9 mouse cellular contexts compared by ENCODE assay signal in genomic region chr8:88621408-88621807, GRCm38 (mm10). TPM values are rescaled to one million over a fixed set of nuclear protein-coding genes. Genes with fewer than 3 reads are reported as not detected.
DNase-seq lines count a peak whose midpoint lies in the region; ATAC-seq and TF ChIP-seq lines count a peak whose summit lies in the region.
"Had no signal": no experiment of that assay in that cellular context is flagged by ENCODE, and none has a peak within 500 bp of the region (broad histone marks: within the 10 kb centered on the region; RNA-seq: fewer than 3 reads in every experiment).

No protein-coding gene starts in this region.

- H3K4me3 ChIP-seq in kidney, embryonic 14.5 days (ENCODE audit: low read length) = no peak overlapping the region
- H3K4me3 ChIP-seq in limb, embryonic 14.5 days (replicated peaks; ENCODE audit: low read length) = no peak overlapping the region
- no peak overlapping the region for H3K4me3 ChIP-seq in neural tube, embryonic 14.5 days (ENCODE audit: low read depth, low read length)
- H3K4me3 ChIP-seq: embryonic facial prominence, embryonic 12.5 days had no signal

- H3K4me2 ChIP-seq in kidney, embryonic 14.5 days (replicated peaks; ENCODE audit: low read depth, low read length) = no peak overlapping the region
- no peak overlapping the region for H3K4me2 ChIP-seq in limb, embryonic 14.5 days (replicated peaks; ENCODE audit: low read depth, low read length, severe bottlenecking)
- H3K4me2 ChIP-seq in neural tube, embryonic 14.5 days (ENCODE audit: low read depth, low read length) = no peak overlapping the region
- H3K4me2 ChIP-seq: embryonic facial prominence, embryonic 12.5 days had no signal

- peak; percentile 76 for ATAC-seq in granulocyte monocyte progenitor cell, adult 5-6 weeks (replicated peaks; ENCODE audit: poor library complexity, severe bottlenecking)
- ATAC-seq in kidney, embryonic 14.5 days (ENCODE audit: low FRiP score, low TSS enrichment) = peak; percentile 42; the same call in 1 of the 2 replicates
- peak; percentile 72 for ATAC-seq in limb, embryonic 14.5 days (ENCODE audit: low FRiP score, low read depth)
- peak; percentile 60 for ATAC-seq in neural tube, embryonic 14.5 days (ENCODE audit: low read depth)

- H3K36me3 ChIP-seq in kidney, embryonic 14.5 days (ENCODE audit: control insufficient read depth, insufficient read depth, low read length) = no peaks in the 10 kb centered on the region
- H3K36me3 ChIP-seq in limb, embryonic 14.5 days (ENCODE audit: control insufficient read depth, insufficient read depth, low read length) = no peaks in the 10 kb centered on the region
- H3K36me3 ChIP-seq in neural tube, embryonic 14.5 days (ENCODE audit: control insufficient read depth, insufficient read depth, low read length) = no peaks in the 10 kb centered on the region
- H3K36me3 ChIP-seq: embryonic facial prominence, embryonic 12.5 days had no signal

- WGBS in kidney, embryonic 14.5 days = under 1% methylated on average over 8 of the region's 8 CpGs
- WGBS in limb, embryonic 14.5 days = 2% methylated on average over 8 of the region's 8 CpGs
- 2% methylated on average over 8 of the region's 8 CpGs for WGBS in neural tube, embryonic 14.5 days

- H3K27ac ChIP-seq in kidney, embryonic 14.5 days (ENCODE audit: low read depth, low read length) = no peak overlapping the region
- no peak overlapping the region for H3K27ac ChIP-seq in limb, embryonic 14.5 days (replicated peaks; ENCODE audit: low read depth, low read length)
- H3K27ac ChIP-seq in neural tube, embryonic 14.5 days (ENCODE audit: low read depth, low read length) = no peak overlapping the region
- H3K27ac ChIP-seq: embryonic facial prominence, embryonic 12.5 days had no signal

- no peak for TF ChIP-seq POLR2A in limb, embryonic 14.5 days (IDR thresholded peaks at IDR 0.05; ENCODE audit: borderline replicate concordance, extremely low read depth, insufficient read depth, insufficient read length)

- H3K27me3 ChIP-seq in kidney, embryonic 14.5 days (ENCODE audit: control insufficient read depth, insufficient read depth, low read length) = peaks cover 3% of the 10 kb centered on the region; the same call in 1 of the 2 replicates
- H3K27me3 ChIP-seq in limb, embryonic 14.5 days (ENCODE audit: control insufficient read depth, insufficient read depth, low read length) = no peaks in the 10 kb centered on the region
- no peaks in the 10 kb centered on the region for H3K27me3 ChIP-seq in neural tube, embryonic 14.5 days (ENCODE audit: control insufficient read depth, insufficient read depth, low read length)

- DNase-seq in 416B (ENCODE audit: low read depth) (peak; percentile 58), WW6 (ENCODE audit: low read depth, low spot score) (peak; percentile 29)
- peak; percentile 87 for DNase-seq in embryo, embryonic 10 days (ENCODE audit: low spot score)
- peak; percentile 77 for DNase-seq in limb, embryonic 14.5 days (ENCODE audit: low spot score)
- peak; percentile 47 for DNase-seq in testis, postnatal 14 days (ENCODE audit: low spot score)

- H3K9me3 ChIP-seq in kidney, embryonic 14.5 days (ENCODE audit: control insufficient read depth, low read length) = no peaks in the 10 kb centered on the region
- no peaks in the 10 kb centered on the region for H3K9me3 ChIP-seq in limb, embryonic 14.5 days (ENCODE audit: control insufficient read depth, low read length)
- H3K9me3 ChIP-seq in neural tube, embryonic 14.5 days (ENCODE audit: control insufficient read depth, low read length) = no peaks in the 10 kb centered on the region
- H3K9me3 ChIP-seq: embryonic facial prominence, embryonic 12.5 days had no signal

- H3K9ac ChIP-seq in kidney, embryonic 14.5 days (ENCODE audit: low read depth, low read length) = no peak overlapping the region
- H3K9ac ChIP-seq in limb, embryonic 14.5 days (ENCODE audit: low read depth, low read length, severe bottlenecking) = no peak overlapping the region
- no peak overlapping the region for H3K9ac ChIP-seq in neural tube, embryonic 14.5 days (replicated peaks; ENCODE audit: low read depth, low read length)
- H3K9ac ChIP-seq: embryonic facial prominence, embryonic 12.5 days had no signal

- no peaks in the 10 kb centered on the region for H3K4me1 ChIP-seq in kidney, embryonic 14.5 days (ENCODE audit: control insufficient read depth, insufficient read depth, low read length)
- H3K4me1 ChIP-seq in limb, embryonic 14.5 days (ENCODE audit: control insufficient read depth, insufficient read depth, low read length) = no peaks in the 10 kb centered on the region
- no peaks in the 10 kb centered on the region for H3K4me1 ChIP-seq in neural tube, embryonic 14.5 days (ENCODE audit: control insufficient read depth, insufficient read depth, low read length)
- H3K4me1 ChIP-seq: embryonic facial prominence, embryonic 12.5 days had no signal

RNA-seq across cellular contexts. Expression of gene Snx20, which starts 14.5 kb away (rescaled TPM):
- total RNA-seq in granulocyte monocyte progenitor cell, adult 5-6 weeks (2014; fragmentation: Nextera tagmentation) = 17.6 and 25.0 TPM in 2 replicates
- 9.9 and 10.9 TPM in 2 replicates for total RNA-seq in granulocyte monocyte progenitor cell, adult 5-6 weeks (2017)
- 2.2 and 2.3 TPM in 2 replicates for polyA plus RNA-seq in kidney, embryonic 14.5 days (2014; fragmentation: Nextera tagmentation; extraction: Ambion mirVana)
- polyA plus RNA-seq in limb, embryonic 14.5 days (2012; rRNA removed) = 1.5 and 1.9 TPM in 2 replicates
- polyA plus RNA-seq in limb, embryonic 14.5 days (2014; fragmentation: Nextera tagmentation; extraction: Ambion mirVana) = 2.4 TPM in 2 replicates
- 1.0 and 1.2 TPM in 2 replicates for polyA plus RNA-seq in neural tube, embryonic 14.5 days (2014; fragmentation: Nextera tagmentation; extraction: Ambion mirVana)

RNA-seq across cellular contexts. Expression of gene Nod2, which starts 25.7 kb away (rescaled TPM):
- total RNA-seq in granulocyte monocyte progenitor cell, adult 5-6 weeks (2014; fragmentation: Nextera tagmentation) = 0.26 TPM in 1 of 2 replicates, not detected in the other
- total RNA-seq in granulocyte monocyte progenitor cell, adult 5-6 weeks (2017) = 0.47 and 1.1 TPM in 2 replicates
- 0.11 and 0.15 TPM in 2 replicates for polyA plus RNA-seq in kidney, embryonic 14.5 days (2014; fragmentation: Nextera tagmentation; extraction: Ambion mirVana)
- polyA plus RNA-seq in limb, embryonic 14.5 days (2012; rRNA removed) = 0.59 and 0.85 TPM in 2 replicates
- polyA plus RNA-seq in limb, embryonic 14.5 days (2014; fragmentation: Nextera tagmentation; extraction: Ambion mirVana) = 0.18 and 0.32 TPM in 2 replicates
- polyA plus RNA-seq in neural tube, embryonic 14.5 days (2014; fragmentation: Nextera tagmentation; extraction: Ambion mirVana) = 0.09 and 0.19 TPM in 2 replicates

Comparison
In these comparisons a context has a peak if more than half of its experiments do, and no peak if none do; other contexts are left out.
1. DNase-seq: peak in every context shown above with its lines; median percentile 87 in embryo, embryonic 10 days; 77 in limb, embryonic 14.5 days; 58 in 416B; 47 in testis, postnatal 14 days; 29 in WW6.